Mouse (Mus musculus): ENCODE measurements around the gene Lep. TPM values are rescaled to one million over a fixed set of nuclear protein-coding genes. Genes with fewer than 3 reads are reported as not detected.

The Lep gene
- total RNA-seq (2021) (10 to 100 TPM in 1 of 2 experiments, 1 to 10 TPM in 1; 3.5 to 17.4 TPM), polyA plus RNA-seq (2012; rRNA removed) (7.7 and 11.9 TPM in 2 replicates)
- long read RNA-seq, transcript Lep-201 (3 exons, 3,259 nt) = major isoform, 12 of 13 reads
- long read RNA-seq, partial matches to known transcripts = 0 of 13 reads
- long read RNA-seq, other reads (novel, unspliced or antisense) = 1 of 13 reads

GRCm38 (mm10) chr6:29059846-29060685 lies at the start of gene Lep:
TSS of gene Lep (plus strand) at chr6:29060220.
- peak; percentile 36 for DNase-seq

GRCm38 (mm10) chr6:29011651-29012050 lies 48.4 kb upstream of the Lep start:
- no peak for DNase-seq

- DNase-seq = no peak
Measured at GRCm38 (mm10) chr6:29013216-29013615, 46.8 kb upstream of the Lep start.

DNA sequence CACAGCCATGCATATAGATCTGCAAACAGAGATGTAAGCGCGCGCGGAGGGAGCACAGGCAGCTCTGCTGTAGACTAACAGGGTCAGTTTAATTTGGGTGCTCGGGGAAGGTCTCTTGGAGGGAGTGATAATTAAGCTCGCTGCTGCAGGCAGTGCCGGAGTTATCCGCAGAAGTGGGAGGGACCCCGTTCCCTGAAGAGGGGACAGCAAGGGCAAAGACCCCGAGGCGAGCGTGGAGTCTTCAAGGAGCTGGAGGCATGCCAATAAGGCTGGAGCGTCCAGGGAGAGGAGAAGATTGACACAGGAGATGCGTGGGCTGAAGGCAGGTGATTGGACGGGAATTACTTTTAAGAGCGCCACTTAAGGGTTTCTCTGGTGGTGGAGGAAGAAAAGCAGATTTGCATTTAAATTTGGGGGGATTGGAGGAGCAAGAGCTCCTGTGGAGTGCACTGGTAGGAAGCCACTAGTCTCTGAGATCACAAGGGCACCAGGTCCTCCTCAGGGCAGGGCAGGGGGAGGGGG lies 43.1 kb upstream of the Lep start:
- no peak for DNase-seq

GRCm38 (mm10) chr6:29019756-29020720 lies 40.0 kb upstream of the Lep start:
- no peak for DNase-seq

DNA sequence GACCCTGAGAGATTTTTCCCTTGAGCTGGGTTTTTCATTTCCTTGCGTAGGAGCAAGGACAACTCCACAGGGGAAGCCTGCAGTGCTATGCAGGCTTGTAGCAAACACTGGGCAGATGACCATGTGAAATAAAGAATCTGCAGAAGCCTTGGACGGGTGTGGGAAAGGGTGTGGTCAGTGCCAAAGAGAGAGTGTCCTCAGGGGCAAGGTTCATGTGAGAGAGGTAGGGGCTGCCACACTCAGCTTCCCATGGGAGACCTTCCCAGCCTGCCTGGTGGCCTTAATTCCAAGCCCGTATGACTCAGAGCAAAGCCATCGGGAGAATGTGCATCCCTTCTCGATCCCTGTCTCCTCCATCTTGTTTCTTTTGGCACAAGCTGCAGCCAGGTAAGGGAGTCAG lies 39.1 kb upstream of the Lep start:
- DNase-seq = peak; percentile 30

- DNase-seq = no peak
Measured at GRCm38 (mm10) chr6:29021501-29021900, 38.5 kb upstream of the Lep start.

DNA sequence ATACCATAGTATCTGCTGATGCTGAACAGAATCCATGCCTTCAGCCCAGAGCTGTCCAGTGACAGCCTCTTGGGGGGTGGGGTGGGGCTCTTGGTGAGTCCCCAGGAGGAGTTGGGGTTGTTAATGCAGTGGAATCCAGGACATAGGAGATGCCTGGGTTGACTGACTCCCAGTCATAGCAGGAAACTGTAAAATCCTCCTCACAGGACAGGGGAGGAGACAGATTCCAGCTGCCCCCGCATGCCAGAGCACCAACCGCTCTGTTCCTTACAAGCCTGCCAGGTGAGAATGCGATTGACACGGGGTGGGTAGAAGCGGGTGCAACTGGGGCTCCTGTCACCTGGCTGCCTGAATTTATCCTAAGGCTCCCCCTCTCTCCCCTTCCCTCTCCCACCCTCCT lies 37.9 kb upstream of the Lep start:
- no peak for DNase-seq

DNA sequence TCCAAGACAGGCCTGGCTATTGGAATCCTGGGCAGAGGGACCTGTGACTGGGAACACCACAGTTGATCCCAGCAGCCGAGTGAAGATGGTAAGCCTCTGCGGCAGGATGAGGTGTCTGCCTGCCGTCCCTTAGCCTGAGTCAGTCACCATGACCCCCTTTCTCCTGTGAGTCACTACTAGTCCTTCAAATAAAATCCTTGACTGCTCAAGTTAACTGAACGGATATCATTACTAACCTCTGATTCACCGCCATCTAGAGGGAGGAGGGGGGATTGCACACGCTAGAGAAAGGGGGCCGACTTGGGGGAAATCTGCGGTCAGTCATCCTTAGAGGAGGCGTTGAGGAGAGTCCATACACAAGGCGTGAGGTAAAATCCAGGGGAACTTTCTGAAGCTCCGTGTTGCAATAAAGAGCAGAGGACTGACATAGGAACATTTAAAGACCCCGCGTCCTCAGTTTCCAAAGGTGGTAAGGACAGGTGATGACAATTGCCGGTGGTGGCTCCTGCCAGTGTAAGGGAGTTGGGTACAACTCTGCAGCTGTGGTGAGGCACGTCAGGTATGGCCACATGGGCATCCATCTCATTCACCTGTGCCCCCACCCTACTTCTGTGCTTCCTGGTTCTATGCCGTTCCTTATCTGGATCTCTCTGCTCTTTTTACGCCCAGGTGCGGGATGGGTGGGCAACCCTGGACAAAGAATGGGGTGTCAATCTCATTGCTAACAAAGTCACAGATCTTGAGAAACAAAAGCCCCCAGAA lies 36.6 kb upstream of the Lep start:
- DNase-seq = peak; percentile 87

- peak; percentile 78 for DNase-seq
Measured at GRCm38 (mm10) chr6:29024000-29024417, 36.0 kb upstream of the Lep start.

DNA sequence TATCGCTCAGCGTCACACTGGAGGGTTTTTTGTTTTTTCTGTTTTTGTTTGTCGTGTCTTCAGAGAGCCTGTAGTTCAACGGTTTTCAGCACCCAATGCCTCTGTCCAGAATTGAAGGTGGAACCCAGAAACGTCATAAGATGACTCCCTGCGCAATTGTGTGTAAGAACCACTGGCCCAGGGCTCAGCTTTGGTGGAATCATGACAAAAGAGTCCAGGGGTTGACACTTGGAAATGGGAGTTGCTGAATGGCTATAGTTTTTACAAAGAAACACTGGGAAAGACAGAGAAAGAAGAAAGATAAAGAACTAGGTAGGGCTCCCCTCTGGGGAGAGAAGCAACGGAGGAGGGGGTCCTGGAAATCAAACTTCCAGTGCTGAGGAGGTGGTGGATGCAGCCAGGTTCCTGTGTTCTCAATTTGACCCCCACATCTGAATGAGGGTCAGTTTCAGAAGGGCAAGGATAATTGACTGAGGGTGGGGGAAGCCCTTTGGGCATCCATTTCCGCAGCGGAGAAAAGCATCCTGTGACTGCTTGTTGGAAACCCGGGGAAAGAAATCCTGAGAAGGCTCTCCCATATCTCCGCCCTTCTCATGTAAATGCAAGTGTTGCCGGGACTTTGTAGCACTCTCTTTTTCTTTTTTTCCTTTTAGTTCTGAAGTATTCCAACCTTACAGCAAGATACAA lies 34.1 kb upstream of the Lep start:
- DNase-seq = no peak

- DNase-seq = no peak
Measured at GRCm38 (mm10) chr6:29026766-29027165, 33.3 kb upstream of the Lep start.

GRCm38 (mm10) chr6:29028129-29028528 lies 31.9 kb upstream of the Lep start:
- DNase-seq = no peak

- no peak for DNase-seq
Measured at GRCm38 (mm10) chr6:29029521-29029920, 30.5 kb upstream of the Lep start.

DNA sequence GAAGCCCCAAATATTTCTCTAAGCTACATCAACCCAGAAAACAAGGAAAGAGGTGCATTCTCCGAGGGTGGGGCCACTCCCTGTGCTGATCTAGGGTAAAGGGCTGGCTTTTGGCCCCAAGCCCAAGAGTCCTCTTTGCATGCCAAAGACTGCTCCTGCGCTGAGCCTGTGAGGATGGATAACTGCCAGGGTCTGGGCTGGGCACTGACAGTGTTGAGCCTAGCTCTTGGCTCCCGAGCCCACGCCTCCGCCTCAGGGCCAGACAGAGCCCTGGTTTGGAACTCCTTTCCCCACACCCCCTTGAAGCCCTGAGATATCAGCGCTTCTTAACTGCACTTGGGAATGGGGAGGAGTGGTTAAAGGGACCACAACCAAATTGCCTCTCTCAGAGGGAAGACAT lies 28.8 kb upstream of the Lep start:
- DNase-seq = peak; percentile 77

GRCm38 (mm10) chr6:29031704-29032310 lies 28.2 kb upstream of the Lep start:
- DNase-seq = peak; percentile 70

DNA sequence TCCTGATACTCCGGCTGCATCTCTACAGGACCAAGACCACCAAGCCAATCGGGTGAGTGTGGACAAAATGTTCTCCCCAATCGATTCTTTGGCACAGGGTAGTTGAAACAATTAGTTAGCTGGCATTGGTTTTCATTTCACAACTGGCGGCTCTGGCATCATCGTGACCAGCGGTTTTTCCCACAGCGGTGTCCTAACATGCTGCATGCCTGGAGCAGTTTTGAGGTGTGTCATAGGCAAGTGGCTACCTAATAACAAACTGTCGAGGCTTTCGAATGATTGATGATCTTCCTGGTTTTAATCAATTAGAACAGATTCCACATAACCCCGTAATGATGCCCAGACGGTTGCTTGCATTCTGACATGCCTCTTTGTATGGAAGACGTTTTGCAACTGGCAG lies 27.6 kb upstream of the Lep start:
- DNase-seq = peak; percentile 45

GRCm38 (mm10) chr6:29033981-29034646 lies 25.9 kb upstream of the Lep start:
- DNase-seq = no peak

DNA sequence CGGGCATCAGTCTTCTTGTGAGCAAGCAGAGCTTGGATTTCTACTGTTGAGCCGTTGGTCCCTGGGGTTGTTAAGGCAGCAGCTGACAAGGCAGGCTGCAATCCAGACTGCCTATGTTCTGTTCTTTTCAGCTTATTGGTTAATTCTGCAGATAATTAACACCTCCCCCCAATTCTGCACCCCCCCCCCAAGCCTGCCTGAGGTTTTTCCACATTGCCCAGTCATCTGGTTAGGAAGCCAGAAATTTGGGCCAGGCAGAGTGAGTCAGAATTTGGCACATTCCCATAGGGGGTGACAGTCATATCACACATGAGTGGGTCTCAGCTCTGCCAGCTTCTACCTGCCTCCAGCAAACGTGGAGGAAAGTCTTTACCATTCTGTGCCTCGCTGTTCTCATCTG lies 23.3 kb upstream of the Lep start:
- peak; percentile 70 for DNase-seq

DNA sequence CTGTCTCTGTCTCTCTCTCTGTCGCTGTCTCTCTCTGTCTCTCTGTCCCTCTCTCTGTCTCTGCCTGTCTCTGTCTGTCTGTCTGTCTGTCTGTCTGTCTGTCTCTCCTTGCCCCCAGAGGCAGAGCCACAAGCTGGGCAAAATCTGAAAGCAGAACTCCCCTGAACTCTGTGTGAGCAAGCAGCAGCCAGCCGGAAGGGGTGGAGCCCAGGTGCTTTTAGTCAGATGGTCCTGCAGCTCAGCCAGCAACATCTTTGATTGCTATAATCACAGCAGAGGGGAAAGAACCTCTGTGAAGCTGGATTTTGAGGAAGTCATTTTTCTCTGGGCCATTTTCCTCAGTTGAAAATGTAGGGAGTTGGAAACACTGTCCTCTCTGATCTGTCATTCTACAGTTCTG lies 19.8 kb upstream of the Lep start:
- no peak for DNase-seq
